Mouse (Mus musculus) kidney, embryonic 15.5 days (tissue): ENCODE measurements around the gene Marcksl1. TPM values are rescaled to one million over a fixed set of nuclear protein-coding genes. Genes with fewer than 3 reads are reported as not detected.

ENCODE experiments used
- microRNA-seq: library from miRNA; unstranded; fragments of <30 nt; microRNA quantifications from one replicate; pipeline ENCODE4, GENCODE M21; 2016
- polyA plus RNA-seq: library from polyadenylated mRNA; unstranded; fragments of >200 nt; fragmentation: Nextera tagmentation; extraction: Ambion mirVana; gene quantifications from 2 replicates; pipeline ENCODE4 v1.2.1, GENCODE M21; 2015

Marcksl1 gene
- polyA plus RNA-seq, 1 experiment from 2014 or later, result 886 TPM

Small RNAs within 50 kb of the gene (microRNA-seq; reads per million reads assigned to microRNA genes)
- not detected for gene Mir8119

Other genes with a start within 250 kb of the Marcksl1 start
- gene Sync, start 226.0 kb upstream of the Marcksl1 start, polyA plus RNA-seq, result 1.1 and 1.6 TPM in 2 replicates
- gene Rbbp4, start 178.2 kb upstream of the Marcksl1 start, polyA plus RNA-seq, result 430 and 490 TPM in 2 replicates
- gene Zbtb8os, start 177.9 kb upstream of the Marcksl1 start, polyA plus RNA-seq, result 46.9 and 47.5 TPM in 2 replicates
- 15.7 and 18.0 TPM in 2 replicates for gene Zbtb8a, start 135.5 kb upstream of the Marcksl1 start, polyA plus RNA-seq
- 4.1 and 4.9 TPM in 2 replicates for gene Zbtb8b, start 72.7 kb upstream of the Marcksl1 start, polyA plus RNA-seq
- gene Bsdc1, start 52.0 kb upstream of the Marcksl1 start, polyA plus RNA-seq, result 26.4 and 28.8 TPM in 2 replicates
- not detected in 2 replicates for gene Tssk3, start 22.6 kb upstream of the Marcksl1 start, polyA plus RNA-seq
- not detected in 2 replicates for gene Fam229a, start 22.4 kb upstream of the Marcksl1 start, polyA plus RNA-seq
- gene Hdac1, start 29.1 kb downstream of the Marcksl1 start, polyA plus RNA-seq, result 264 and 274 TPM in 2 replicates
- gene Lck, start 60.1 kb downstream of the Marcksl1 start, polyA plus RNA-seq, result 11.3 and 11.4 TPM in 2 replicates
- 27.8 and 29.1 TPM in 2 replicates for gene Fam167b, start 65.0 kb downstream of the Marcksl1 start, polyA plus RNA-seq
- gene Eif3i, start 87.1 kb downstream of the Marcksl1 start, polyA plus RNA-seq, result 287 and 288 TPM in 2 replicates
- gene Tmem234, start 87.1 kb downstream of the Marcksl1 start, polyA plus RNA-seq, result 209 and 215 TPM in 2 replicates
- gene Dcdc2b, start 100.7 kb downstream of the Marcksl1 start, polyA plus RNA-seq, result 2.1 and 2.4 TPM in 2 replicates
- gene Iqcc, start 105.5 kb downstream of the Marcksl1 start, polyA plus RNA-seq, result 29.4 TPM in 2 replicates
- gene Ccdc28b, start 110.4 kb downstream of the Marcksl1 start, polyA plus RNA-seq, result 52.4 and 65.7 TPM in 2 replicates
- gene Txlna, start 127.5 kb downstream of the Marcksl1 start, polyA plus RNA-seq, result 82.1 and 84.4 TPM in 2 replicates
- gene Kpna6, start 159.2 kb downstream of the Marcksl1 start, polyA plus RNA-seq, result 18.6 and 18.7 TPM in 2 replicates
- gene Tmem39b, start 183.3 kb downstream of the Marcksl1 start, polyA plus RNA-seq, result 20.2 and 21.6 TPM in 2 replicates
- 118 and 125 TPM in 2 replicates for gene Khdrbs1, start 228.7 kb downstream of the Marcksl1 start, polyA plus RNA-seq